Mouse (Mus musculus) limb, embryonic 11.5 days (tissue): Measurements from ENCODE around the gene Jak3. TPM values are rescaled to one million over a fixed set of nuclear protein-coding genes. Genes with fewer than 3 reads are reported as not detected.
"Not testable (repeated sequence)": the region's sequence is repeated elsewhere in the genome, so short reads cannot be mapped to it uniquely, and the experiment has no call there.

Experiments
- ATAC-seq: fragments of 200-750 bp; cut with Nextera tagmentation; 2 replicates; pipeline ENCODE4 v1.8.0; 2017; ENCODE audit warnings: low read depth; ENCODE audit not compliant: insufficient number of reproducible peaks, low FRiP score, low TSS enrichment
- DNase-seq: peaks from one replicate; pipeline ENCODE4 v3.0.0-alpha.2; 2015; ENCODE audit warnings: low spot score
- H3K27ac ChIP-seq: fragments of 300-500 bp; sonication (generic); replicated peaks from 2 replicates; pipeline ENCODE4 v1.5.1; 2014; ENCODE audit warnings: low read depth, mild to moderate bottlenecking, low read length
- H3K27me3 ChIP-seq: fragments of 300-500 bp; sonication (generic); 2 replicates; pipeline ENCODE4 v1.6.1; 2014; ENCODE audit warnings: mild to moderate bottlenecking, low read length, mixed read lengths; ENCODE audit not compliant: control insufficient read depth, insufficient read depth
- H3K36me3 ChIP-seq: fragments of 300-500 bp; sonication (generic); 2 replicates; pipeline ENCODE4 v1.6.1; 2014; ENCODE audit warnings: mild to moderate bottlenecking, low read length, moderate library complexity, mixed read lengths; ENCODE audit not compliant: control insufficient read depth, insufficient read depth
- H3K4me1 ChIP-seq: fragments of 300-500 bp; sonication (generic); 2 replicates; pipeline ENCODE4 v1.6.1; 2014; ENCODE audit warnings: low read length, mixed read lengths; ENCODE audit not compliant: control insufficient read depth, insufficient read depth
- H3K4me2 ChIP-seq: fragments of 300-500 bp; sonication (generic); 2 replicates; pipeline ENCODE4 v1.6.1; 2014; ENCODE audit warnings: low read depth, mild to moderate bottlenecking, moderate library complexity; ENCODE audit not compliant: severe bottlenecking
- H3K4me3 ChIP-seq: fragments of 300-500 bp; sonication (generic); 2 replicates; pipeline ENCODE4 v1.5.1; 2014; ENCODE audit warnings: low read depth, low read length
- H3K9ac ChIP-seq: fragments of 300-500 bp; sonication (generic); 2 replicates; pipeline ENCODE4 v1.6.1; 2014; ENCODE audit warnings: mild to moderate bottlenecking, low read length
- H3K9me3 ChIP-seq: fragments of 300-500 bp; sonication (generic); 2 replicates; pipeline ENCODE4 v1.6.1; 2016; ENCODE audit warnings: low read length; ENCODE audit not compliant: control insufficient read depth
- WGBS: fragments of 180-500 bp; shearing (Covaris S2); extraction: QIAGEN DNeasy Blood & Tissue Kit; methylation state at CpG from one replicate; pipeline ENCODE4 v1.1.7; 2014; 5-methylcytosine and 5-hydroxymethylcytosine counted together
- microRNA-seq: library from miRNA; unstranded; fragments of <30 nt; microRNA quantifications from one replicate; pipeline ENCODE4, GENCODE M21; 2016
- polyA plus RNA-seq: library from polyadenylated mRNA; unstranded; fragments of >200 nt; fragmentation: Nextera tagmentation; extraction: Ambion mirVana; gene quantifications from 2 replicates; pipeline ENCODE4 v1.2.1, GENCODE M21; 2014

Gene Jak3
- polyA plus RNA-seq, 1 experiment from 2014 or later, result 1.4 TPM

- Histone ChIP-seq H3K9ac (peak within 1 kb of the TSS; percentile 53), H3K4me2 (peak within 1 kb of the TSS; percentile 91), H3K36me3 (no peaks in the 10 kb centered on the region), H3K27ac (no peak within 1 kb of the TSS), H3K9me3 (no peaks in the 10 kb centered on the region), H3K4me3 (peak within 1 kb of the TSS; percentile 48), H3K27me3 (peaks cover 27% of the 10 kb centered on the region), H3K4me1 (peaks cover 3% of the 10 kb centered on the region)
- DNase-seq, result peak; percentile 80
- WGBS, result under 1% methylated on average over 47 of the region's 54 CpGs
- 0 out of 2 replicates have a peak, but pooled peaks have one; percentile 53 for ATAC-seq
These were observed 49.2 kb downstream of the Jak3 start, which contains the start of gene Fcho1 for GRCm38 (mm10) chr8:71725122-71725924. TSS of gene Fcho1 (minus strand) at chr8:71725716.

DNA sequence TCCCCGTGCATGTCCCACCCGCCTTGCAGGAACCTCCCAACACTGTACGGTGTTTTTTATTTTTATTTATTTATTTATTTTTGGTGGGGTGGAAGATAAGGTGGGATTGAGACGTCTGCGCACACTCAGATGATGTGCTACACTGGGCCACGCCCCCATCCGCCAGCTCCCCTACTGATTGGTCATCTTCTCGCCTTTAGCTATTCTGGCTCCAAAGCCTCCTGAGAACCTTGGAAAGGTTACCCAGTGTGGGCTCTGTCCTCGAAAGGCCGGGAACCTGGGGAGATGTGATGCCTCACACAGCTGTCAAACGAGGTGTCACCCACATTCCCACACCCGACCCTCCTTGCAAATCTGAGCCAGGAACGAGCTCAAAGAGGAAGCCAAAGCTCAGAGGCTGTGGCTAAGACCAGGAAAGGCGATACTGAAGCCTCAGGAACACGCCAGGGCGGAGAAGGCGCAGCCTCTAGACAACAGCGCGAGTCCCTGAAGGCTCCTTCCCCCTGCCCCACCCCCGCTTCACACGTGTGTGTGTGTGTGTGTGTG is 52.2 kb downstream of the Jak3 start:
- ATAC-seq (peak; percentile 14; the same call in 1 of the 2 replicates), DNase-seq (no peak)
- no peaks in the 10 kb centered on the region for H3K4me1 ChIP-seq
- H3K36me3 ChIP-seq, result no peaks in the 10 kb centered on the region
- 5% methylated on average over 20 of the region's 21 CpGs for WGBS
- peaks cover 27% of the 10 kb centered on the region for H3K27me3 ChIP-seq
- H3K27ac ChIP-seq, result no peak overlapping the region
- no peaks in the 10 kb centered on the region for H3K9me3 ChIP-seq
- H3K4me2 ChIP-seq, result peak overlapping the region; percentile 51
- no peak overlapping the region for H3K9ac ChIP-seq
- no peak overlapping the region for H3K4me3 ChIP-seq

DNA sequence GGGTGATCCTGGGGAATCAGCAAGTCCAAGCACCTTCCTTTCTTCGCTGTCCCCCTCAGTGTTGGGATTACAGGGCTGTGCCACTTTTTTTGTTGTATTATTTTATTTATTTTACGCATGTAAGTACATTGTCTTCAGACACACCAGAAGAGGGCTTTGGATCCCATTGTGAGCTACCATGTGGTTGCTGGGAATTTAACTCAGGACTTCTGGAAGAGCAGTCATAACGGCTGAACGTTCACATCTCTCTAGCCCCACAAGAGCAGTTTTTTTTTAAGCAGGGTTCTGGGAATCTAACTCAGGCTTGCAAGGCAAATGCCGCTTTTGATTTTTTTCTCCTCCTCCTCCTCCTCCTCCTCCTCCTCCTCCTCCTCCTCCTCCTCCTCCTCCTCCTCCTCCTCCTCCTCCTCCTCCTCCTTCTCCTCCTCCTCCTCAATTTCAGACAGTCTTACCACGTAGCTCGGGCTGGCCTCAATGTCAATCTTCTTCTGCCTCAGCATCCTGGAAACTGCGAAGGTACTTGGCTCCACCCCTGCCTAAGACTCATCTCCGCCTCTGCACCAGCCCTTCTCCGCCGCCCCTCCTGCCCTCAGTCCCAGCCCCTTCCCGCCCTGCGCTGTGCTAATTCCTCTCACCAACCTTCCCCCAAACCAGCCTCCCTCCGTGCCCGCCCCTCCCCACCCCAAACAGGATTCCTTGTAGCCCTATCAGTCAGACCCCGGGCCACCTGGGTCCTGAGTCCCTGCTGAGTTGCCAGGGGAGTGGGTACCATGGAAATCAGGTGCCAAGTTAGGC is 52.9 kb downstream of the Jak3 start:
- H3K9ac ChIP-seq, result no peak overlapping the region
- H3K36me3 ChIP-seq, result no peaks in the 10 kb centered on the region
- H3K4me2 ChIP-seq, result peak overlapping the region; percentile 51
- no peaks in the 10 kb centered on the region for H3K9me3 ChIP-seq
- H3K4me3 ChIP-seq, result no peak overlapping the region
- peaks cover 27% of the 10 kb centered on the region for H3K27me3 ChIP-seq
- 8% methylated on average over 16 of the region's 16 CpGs for WGBS
- no peak overlapping the region for H3K27ac ChIP-seq
- ATAC-seq (no peak), DNase-seq (no peak)
- no peaks in the 10 kb centered on the region for H3K4me1 ChIP-seq

- H3K9ac ChIP-seq, result no peak overlapping the region
- DNase-seq, result peak; percentile 61
- H3K4me2 ChIP-seq, result no peak overlapping the region
- no peak overlapping the region for H3K27ac ChIP-seq
- no peak for ATAC-seq
- H3K36me3 ChIP-seq, result no peaks in the 10 kb centered on the region
- 0 out of 2 replicates have a peak, but pooled peaks cover 7% of the 10 kb centered on the region for H3K27me3 ChIP-seq
- no peaks in the 10 kb centered on the region for H3K9me3 ChIP-seq
- H3K4me1 ChIP-seq, result no peaks in the 10 kb centered on the region
- 58% methylated on average over 3 of the region's 3 CpGs for WGBS
- no peak overlapping the region for H3K4me3 ChIP-seq
These were observed 55.6 kb downstream of the Jak3 start for GRCm38 (mm10) chr8:71731652-71732230.

GRCm38 (mm10) chr8:71738316-71738715 is 62.2 kb downstream of the Jak3 start:
- H3K4me3 ChIP-seq, H3K4me2 ChIP-seq, H3K36me3 ChIP-seq, ATAC-seq, H3K27ac ChIP-seq, DNase-seq, H3K27me3 ChIP-seq, H3K4me1 ChIP-seq, H3K9ac ChIP-seq, H3K9me3 ChIP-seq: not testable (repeated sequence)

Small RNAs within 50 kb of the gene (microRNA-seq; reads per million reads assigned to microRNA genes)
- gene Mir6769b, result not detected

Other genes starting within 250 kb of the Jak3 start
- 38.7 and 43.4 TPM in 2 replicates for gene Abhd8, start 212.6 kb upstream of the Jak3 start, polyA plus RNA-seq
- 216 and 231 TPM in 2 replicates for gene Mrpl34, start 211.3 kb upstream of the Jak3 start, polyA plus RNA-seq
- 115 TPM in 2 replicates for gene Dda1, start 207.1 kb upstream of the Jak3 start, polyA plus RNA-seq
- gene Ano8, start 190.3 kb upstream of the Jak3 start, polyA plus RNA-seq, result 3.0 and 4.2 TPM in 2 replicates
- gene Gtpbp3, start 188.2 kb upstream of the Jak3 start, polyA plus RNA-seq, result 8.3 and 8.7 TPM in 2 replicates
- 57.9 and 58.2 TPM in 2 replicates for gene Plvap, start 164.5 kb upstream of the Jak3 start, polyA plus RNA-seq
- gene Ccdc194, start 150.6 kb upstream of the Jak3 start, polyA plus RNA-seq, result 0.30 and 0.71 TPM in 2 replicates
- gene Bst2, start 138.8 kb upstream of the Jak3 start, polyA plus RNA-seq, result 1.7 and 1.8 TPM in 2 replicates
- 66.5 and 74.2 TPM in 2 replicates for gene Mvb12a, start 133.4 kb upstream of the Jak3 start, polyA plus RNA-seq
- gene Tmem221, start 117.4 kb upstream of the Jak3 start, polyA plus RNA-seq, result 0.27 TPM in 1 of 2 replicates, not detected in the other
- gene Nxnl1, start 109.7 kb upstream of the Jak3 start, polyA plus RNA-seq, result not detected in 2 replicates
- gene Slc27a1, start 107.4 kb upstream of the Jak3 start, polyA plus RNA-seq, result 16.7 and 18.0 TPM in 2 replicates
- gene Pgls, start 84.1 kb upstream of the Jak3 start, polyA plus RNA-seq, result 230 and 239 TPM in 2 replicates
- 2.7 and 3.8 TPM in 2 replicates for gene Fam129c, start 78.6 kb upstream of the Jak3 start, polyA plus RNA-seq
- 46.6 and 49.8 TPM in 2 replicates for gene Colgalt1, start 65.3 kb upstream of the Jak3 start, polyA plus RNA-seq
- 0.50 and 0.59 TPM in 2 replicates for gene Unc13a, start 4.5 kb upstream of the Jak3 start, polyA plus RNA-seq
- not detected in 2 replicates for gene Insl3, start 12.9 kb downstream of the Jak3 start, polyA plus RNA-seq
- 0.35 and 0.61 TPM in 2 replicates for gene B3gnt3, start 25.5 kb downstream of the Jak3 start, polyA plus RNA-seq
- 2.7 and 3.4 TPM in 2 replicates for gene Fcho1, start 49.4 kb downstream of the Jak3 start, polyA plus RNA-seq
- 4.2 and 4.5 TPM in 2 replicates for gene Zfp709, start 205.7 kb downstream of the Jak3 start, polyA plus RNA-seq
- 5.4 and 6.7 TPM in 2 replicates for gene Zfp882, start 232.3 kb downstream of the Jak3 start, polyA plus RNA-seq
- gene Zfp617, start 232.3 kb downstream of the Jak3 start, polyA plus RNA-seq, result 34.0 and 39.2 TPM in 2 replicates